Mouse (Mus musculus): Measurements from ENCODE around the gene Cr2. TPM values are rescaled to one million over a fixed set of nuclear protein-coding genes. Genes with fewer than 3 reads are reported as not detected.
"Not testable (repeated sequence)": the region's sequence is repeated elsewhere in the genome, so short reads cannot be mapped to it uniquely, and the experiment has no call there.

The Cr2 gene
- 0.15 and 0.43 TPM in 2 replicates for polyA plus RNA-seq (2015; fragmentation: Nextera tagmentation; extraction: Ambion mirVana)

GRCm38 (mm10) chr1:195175980-195176931, at the start of gene Cr2:
TSS of gene Cr2 (minus strand) at chr1:195176716.
- peak; percentile 90 for ATAC-seq (ENCODE audit: low FRiP score, low read depth)
- Histone ChIP-seq H3K27ac (no peak within 1 kb of the TSS), H3K36me3 (no peaks in the 10 kb centered on the region), H3K9ac (peak within 1 kb of the TSS; percentile 48; the same call in 1 of the 2 replicates), H3K27me3 (peaks cover 7% of the 10 kb centered on the region; the same call in 1 of the 2 replicates), H3K4me2 (replicated peaks) (peak within 1 kb of the TSS; percentile 58), H3K4me3 (peak within 1 kb of the TSS; percentile 20), H3K9me3 (no peaks in the 10 kb centered on the region), H3K4me1 (no peaks in the 10 kb centered on the region)
- WGBS = 9% methylated on average over 20 of the region's 20 CpGs

GRCm38 (mm10) chr1:195221781-195222180, 45.3 kb upstream of the Cr2 start:
- Histone ChIP-seq H3K4me2 (replicated peaks) (no peak overlapping the region), H3K27me3 (no peaks in the 10 kb centered on the region), H3K4me1 (no peaks in the 10 kb centered on the region), H3K27ac (no peak overlapping the region), H3K4me3 (no peak overlapping the region), H3K9me3 (no peaks in the 10 kb centered on the region), H3K36me3 (no peaks in the 10 kb centered on the region), H3K9ac (no peak overlapping the region)
- ATAC-seq (ENCODE audit: low FRiP score, low read depth) = no peak
- 60% methylated on average over 2 of the region's 2 CpGs for WGBS

- H3K36me3 ChIP-seq; H3K9ac ChIP-seq; H3K4me3 ChIP-seq; ATAC-seq (ENCODE audit: low FRiP score, low read depth); H3K27me3 ChIP-seq; H3K4me1 ChIP-seq; H3K9me3 ChIP-seq; H3K4me2 ChIP-seq (replicated peaks); H3K27ac ChIP-seq: not testable (repeated sequence)
- 60% methylated on average over 19 of the region's 19 CpGs for WGBS
Measured at GRCm38 (mm10) chr1:195212851-195213250, 36.3 kb upstream of the Cr2 start.

GRCm38 (mm10) chr1:195184746-195185145, 8.2 kb upstream of the Cr2 start:
- Histone ChIP-seq H3K9ac (no peak overlapping the region), H3K4me3 (no peak overlapping the region), H3K4me2 (replicated peaks) (no peak overlapping the region), H3K27ac (no peak overlapping the region), H3K4me1 (no peaks in the 10 kb centered on the region), H3K36me3 (no peaks in the 10 kb centered on the region), H3K9me3 (no peaks in the 10 kb centered on the region), H3K27me3 (no peaks in the 10 kb centered on the region)
- ATAC-seq (ENCODE audit: low FRiP score, low read depth) = no peak

GRCm38 (mm10) chr1:195164996-195165755, 11.3 kb downstream of the Cr2 start:
- H3K4me2 ChIP-seq (replicated peaks) = no peak overlapping the region
- no peaks in the 10 kb centered on the region for H3K27me3 ChIP-seq
- no peak overlapping the region for H3K4me3 ChIP-seq
- no peak for ATAC-seq (ENCODE audit: low FRiP score, low read depth)
- no peaks in the 10 kb centered on the region for H3K4me1 ChIP-seq
- no peak overlapping the region for H3K27ac ChIP-seq
- no peaks in the 10 kb centered on the region for H3K36me3 ChIP-seq
- no peaks in the 10 kb centered on the region for H3K9me3 ChIP-seq
- no peak overlapping the region for H3K9ac ChIP-seq
- 81% methylated on average over 9 of the region's 9 CpGs for WGBS

GRCm38 (mm10) chr1:195132070-195132469, 44.4 kb downstream of the Cr2 start:
- Histone ChIP-seq H3K27me3 (no peaks in the 10 kb centered on the region), H3K36me3 (peaks cover 9% of the 10 kb centered on the region), H3K9ac (no peak overlapping the region), H3K4me3 (peak overlapping the region; percentile 62), H3K4me2 (replicated peaks) (peak overlapping the region; percentile 63), H3K9me3 (no peaks in the 10 kb centered on the region), H3K4me1 (peaks cover 3% of the 10 kb centered on the region; the same call in 1 of the 2 replicates), H3K27ac (no peak overlapping the region)
- no peak for ATAC-seq (ENCODE audit: low FRiP score, low read depth)
- 54% methylated on average over 3 of the region's 3 CpGs for WGBS

- no peak for ATAC-seq (ENCODE audit: low FRiP score, low read depth)
- 29% methylated on average over 4 of the region's 4 CpGs for WGBS
- peaks cover 12% of the 10 kb centered on the region for H3K36me3 ChIP-seq
- no peaks in the 10 kb centered on the region for H3K27me3 ChIP-seq
- peak overlapping the region; percentile 81 for H3K9ac ChIP-seq
- peaks cover 3% of the 10 kb centered on the region; the same call in 1 of the 2 replicates for H3K4me1 ChIP-seq
- H3K4me3 ChIP-seq = peak overlapping the region; percentile 62
- peak overlapping the region; percentile 97; the same call in 1 of the 2 replicates for H3K27ac ChIP-seq
- H3K4me2 ChIP-seq (replicated peaks) = peak overlapping the region; percentile 63
- no peaks in the 10 kb centered on the region for H3K9me3 ChIP-seq
Measured at GRCm38 (mm10) chr1:195131675-195132015, 44.9 kb downstream of the Cr2 start.

GRCm38 (mm10) chr1:195130953-195131674, 45.4 kb downstream of the Cr2 start, which contains the start of gene Cr1l:
TSS of gene Cr1l (minus strand) at chr1:195131586.
- ATAC-seq (ENCODE audit: low FRiP score, low read depth) = peak; percentile 99
- H3K4me3 ChIP-seq = peak within 1 kb of the TSS; percentile 62
- no peaks in the 10 kb centered on the region for H3K9me3 ChIP-seq
- H3K9ac ChIP-seq = peak within 1 kb of the TSS; percentile 81
- H3K27ac ChIP-seq = peak within 1 kb of the TSS; percentile 97
- H3K4me1 ChIP-seq = peaks cover 3% of the 10 kb centered on the region; the same call in 1 of the 2 replicates
- peak within 1 kb of the TSS; percentile 63 for H3K4me2 ChIP-seq (replicated peaks)
- H3K27me3 ChIP-seq = no peaks in the 10 kb centered on the region
- H3K36me3 ChIP-seq = peaks cover 13% of the 10 kb centered on the region
- under 1% methylated on average over 31 of the region's 31 CpGs for WGBS

- peak overlapping the region; percentile 97; the same call in 1 of the 2 replicates for H3K27ac ChIP-seq
- H3K4me3 ChIP-seq = peak overlapping the region; percentile 62
- peak overlapping the region; percentile 63 for H3K4me2 ChIP-seq (replicated peaks)
- H3K4me1 ChIP-seq = peaks cover 3% of the 10 kb centered on the region; the same call in 1 of the 2 replicates
- no peaks in the 10 kb centered on the region for H3K9me3 ChIP-seq
- ATAC-seq (ENCODE audit: low FRiP score, low read depth) = no peak
- H3K36me3 ChIP-seq = peaks cover 16% of the 10 kb centered on the region
- peak overlapping the region; percentile 81 for H3K9ac ChIP-seq
- 18% methylated on average over 2 of the region's 2 CpGs for WGBS
- H3K27me3 ChIP-seq = no peaks in the 10 kb centered on the region
Measured at GRCm38 (mm10) chr1:195130479-195130878, 46.0 kb downstream of the Cr2 start.

GRCm38 (mm10) chr1:195129867-195130266, 46.6 kb downstream of the Cr2 start:
- Histone ChIP-seq H3K4me3 (no peak overlapping the region), H3K4me2 (replicated peaks) (peak overlapping the region; percentile 35), H3K27me3 (no peaks in the 10 kb centered on the region), H3K27ac (no peak overlapping the region), H3K9me3 (no peaks in the 10 kb centered on the region), H3K9ac (no peak overlapping the region), H3K36me3 (peaks cover 20% of the 10 kb centered on the region), H3K4me1 (peaks cover 3% of the 10 kb centered on the region; the same call in 1 of the 2 replicates)
- ATAC-seq (ENCODE audit: low FRiP score, low read depth) = no peak
- WGBS = 84% methylated on average over 1 of the region's 1 CpGs

- H3K36me3 ChIP-seq = peaks cover 55% of the 10 kb centered on the region
- H3K27ac ChIP-seq = no peak overlapping the region
Measured at GRCm38 (mm10) chr1:195114414-195114813, 62.1 kb downstream of the Cr2 start.

More at GRCm38 (mm10) chr1:195114414-195114813, 62.1 kb downstream of the Cr2 start:
- no peak for ATAC-seq (ENCODE audit: low FRiP score, low read depth)
- no peaks in the 10 kb centered on the region for H3K9me3 ChIP-seq
- H3K27me3 ChIP-seq = no peaks in the 10 kb centered on the region
- no peaks in the 10 kb centered on the region for H3K4me1 ChIP-seq
- H3K4me3 ChIP-seq = no peak overlapping the region
- 97% methylated on average over 1 of the region's 1 CpGs for WGBS
- no peak overlapping the region for H3K9ac ChIP-seq
- no peak overlapping the region for H3K4me2 ChIP-seq (replicated peaks)
